Mouse (Mus musculus) lung, postnatal 14 days (tissue): Measurements from ENCODE around the gene Osm.

ENCODE experiments used
- DNase-seq: peaks from one replicate; pipeline ENCODE4 v3.0.0; 2021

Osm gene

GRCm38 (mm10) chr11:4235665-4236545 is at the start of gene Osm:
Osm (plus strand) TSS chr11:4236420.
- no peak for DNase-seq

- peak; percentile 97 for DNase-seq
Measured at GRCm38 (mm10) chr11:4186486-4187317, 49.5 kb upstream of the Osm start, which contains the start of gene Tbc1d10a. Tbc1d10a (plus strand) TSS chr11:4186789.

- no peak for DNase-seq
Measured at GRCm38 (mm10) chr11:4187318-4187700, 48.9 kb upstream of the Osm start.

GRCm38 (mm10) chr11:4189182-4189581 is 47.0 kb upstream of the Osm start:
- DNase-seq, result no peak

- DNase-seq, result no peak
Measured at GRCm38 (mm10) chr11:4190677-4191076, 45.5 kb upstream of the Osm start.

- no peak for DNase-seq
Measured at GRCm38 (mm10) chr11:4192757-4193156, 43.5 kb upstream of the Osm start.

- DNase-seq, result no peak
Measured at GRCm38 (mm10) chr11:4193420-4193819, 42.8 kb upstream of the Osm start.

- DNase-seq, result no peak
Measured at GRCm38 (mm10) chr11:4195597-4196031, 40.6 kb upstream of the Osm start.

GRCm38 (mm10) chr11:4196636-4197035 is 39.6 kb upstream of the Osm start:
- DNase-seq, result peak; percentile 45

GRCm38 (mm10) chr11:4197691-4198090 is 38.5 kb upstream of the Osm start:
- DNase-seq, result peak; percentile 36

- DNase-seq, result no peak
Measured at GRCm38 (mm10) chr11:4201981-4202700, 34.1 kb upstream of the Osm start.

GRCm38 (mm10) chr11:4202995-4203704 is 33.1 kb upstream of the Osm start:
- DNase-seq, result no peak

GRCm38 (mm10) chr11:4203705-4204074 is 32.5 kb upstream of the Osm start:
- peak; percentile 78 for DNase-seq

GRCm38 (mm10) chr11:4205097-4205655 is 31.0 kb upstream of the Osm start:
- peak; percentile 52 for DNase-seq

- DNase-seq, result no peak
Measured at GRCm38 (mm10) chr11:4205951-4206350, 30.3 kb upstream of the Osm start.

GRCm38 (mm10) chr11:4206563-4206962 is 29.7 kb upstream of the Osm start:
- no peak for DNase-seq

GRCm38 (mm10) chr11:4207655-4208054 is 28.6 kb upstream of the Osm start:
- DNase-seq, result no peak

- DNase-seq, result no peak
Measured at GRCm38 (mm10) chr11:4209556-4209955, 26.7 kb upstream of the Osm start.

GRCm38 (mm10) chr11:4210786-4211185 is 25.4 kb upstream of the Osm start:
- DNase-seq, result no peak

GRCm38 (mm10) chr11:4213107-4213506 is 23.1 kb upstream of the Osm start:
- DNase-seq, result no peak

- DNase-seq, result no peak
Measured at GRCm38 (mm10) chr11:4214572-4214971, 21.6 kb upstream of the Osm start.

GRCm38 (mm10) chr11:4215061-4215460 is 21.2 kb upstream of the Osm start:
- no peak for DNase-seq
